Mouse (Mus musculus): ENCODE measurements around the gene Maz. TPM values are rescaled to one million over a fixed set of nuclear protein-coding genes. Genes with fewer than 3 reads are reported as not detected.

The Maz gene
- 72.0 and 72.5 TPM in 2 replicates for polyA plus RNA-seq (2012; rRNA removed)

DNA sequence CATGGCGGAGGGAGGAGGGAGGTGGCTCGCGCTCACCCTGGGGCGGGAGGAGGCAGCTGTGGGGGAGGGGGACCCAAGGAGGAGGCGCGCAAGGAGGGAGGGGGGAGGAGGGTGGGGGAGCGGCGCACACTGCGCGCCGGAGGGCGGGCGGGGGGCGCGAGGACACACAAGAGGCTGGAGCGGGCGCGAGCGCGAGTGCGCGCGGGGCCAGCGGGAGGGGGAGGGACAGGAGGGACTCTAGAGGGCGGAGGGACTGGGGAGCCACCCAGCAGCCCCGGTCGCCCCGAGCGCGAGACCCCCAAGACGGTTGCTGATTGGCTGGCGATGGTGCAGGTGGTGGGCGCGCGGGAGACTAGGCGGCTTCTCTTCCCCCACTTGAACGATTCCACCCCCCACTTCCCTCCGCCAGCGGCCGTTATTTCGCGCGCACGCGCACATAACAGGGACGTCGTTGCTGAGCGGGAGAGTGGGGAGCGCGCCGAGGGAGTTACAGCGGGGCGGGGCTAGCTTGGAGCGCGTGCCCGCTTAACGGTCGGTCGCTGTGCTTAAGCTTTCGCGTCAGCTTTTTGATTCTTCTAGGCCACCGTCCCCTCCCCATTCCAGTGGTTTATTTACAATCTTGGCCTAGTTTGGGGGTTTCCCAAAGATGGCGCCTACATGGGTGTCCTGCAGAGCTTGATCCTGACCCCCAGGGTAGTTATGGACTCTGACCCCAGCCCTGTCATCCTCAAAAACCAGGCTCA is at the start of gene Maz:
Maz (minus strand) TSS at position 54 of the 743 bp plus-strand sequence.
- DNase-seq (ENCODE audit: low spot score): peak; percentile 94

DNA sequence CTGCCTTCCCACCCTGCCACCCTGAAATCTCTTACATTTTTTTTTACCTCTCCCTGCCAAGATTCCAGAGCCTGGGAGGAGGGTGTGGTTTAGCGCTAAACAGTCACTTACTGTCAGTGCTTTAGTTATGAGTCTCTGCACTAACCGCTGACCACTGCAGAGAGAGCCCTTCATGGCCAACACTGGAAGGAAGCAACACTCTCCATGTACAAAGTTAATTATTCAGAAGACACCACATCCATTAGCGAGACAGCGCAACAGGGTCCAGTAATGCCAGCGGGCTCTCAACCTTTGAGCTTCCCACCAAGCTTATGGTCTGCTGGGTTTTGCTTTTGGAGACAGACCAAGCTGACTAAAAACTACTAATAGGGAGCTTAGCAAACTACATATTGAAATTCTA is 49.4 kb upstream of the Maz start:
- no peak for DNase-seq (ENCODE audit: low spot score)

DNA sequence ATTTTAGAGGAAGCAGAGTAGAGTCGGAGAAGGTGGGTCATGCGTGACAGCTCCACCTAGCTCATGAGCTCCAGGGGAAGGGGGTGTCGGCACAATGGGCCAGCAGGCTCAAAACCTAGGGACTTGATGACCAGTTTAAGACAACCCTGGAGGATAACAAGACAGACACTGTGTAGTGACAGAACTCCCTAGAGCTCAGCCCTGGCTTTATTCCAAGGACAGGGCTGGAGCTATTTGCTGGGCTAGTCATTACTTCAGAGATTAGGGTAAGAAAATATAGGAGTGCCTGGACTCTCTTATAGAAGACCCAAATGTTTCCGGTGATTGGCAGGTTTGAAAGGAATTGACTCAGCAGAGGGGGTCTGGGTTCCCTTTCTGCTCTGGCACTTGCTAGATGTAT is 46.4 kb upstream of the Maz start:
- DNase-seq (ENCODE audit: low spot score): no peak

DNA sequence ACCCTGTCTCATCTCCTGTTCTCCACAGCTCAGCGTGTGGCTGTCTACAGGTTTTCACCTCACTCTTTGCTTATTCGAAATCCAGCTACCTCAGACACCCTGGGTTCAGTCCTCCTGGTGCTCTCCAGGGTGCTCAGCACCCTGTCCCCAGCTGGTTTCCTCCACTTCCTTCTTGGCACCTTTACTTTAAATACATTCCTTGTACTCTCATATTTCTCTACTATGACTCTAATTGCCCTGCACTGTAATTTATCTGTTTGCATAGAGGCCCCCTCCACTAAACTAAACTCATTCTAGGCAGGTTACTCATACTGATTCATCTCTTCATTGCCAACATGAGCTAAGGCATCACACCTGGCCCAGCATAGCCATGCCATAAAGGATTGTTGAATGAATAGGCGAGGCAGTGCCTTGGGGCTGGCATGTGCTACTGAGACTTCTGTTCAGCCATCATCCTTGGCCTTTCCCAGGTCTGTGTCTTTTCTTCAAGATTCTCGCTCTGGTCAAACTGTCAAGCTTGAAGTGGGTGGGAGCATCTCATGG is 44.1 kb upstream of the Maz start:
- no peak for DNase-seq (ENCODE audit: low spot score)

DNA sequence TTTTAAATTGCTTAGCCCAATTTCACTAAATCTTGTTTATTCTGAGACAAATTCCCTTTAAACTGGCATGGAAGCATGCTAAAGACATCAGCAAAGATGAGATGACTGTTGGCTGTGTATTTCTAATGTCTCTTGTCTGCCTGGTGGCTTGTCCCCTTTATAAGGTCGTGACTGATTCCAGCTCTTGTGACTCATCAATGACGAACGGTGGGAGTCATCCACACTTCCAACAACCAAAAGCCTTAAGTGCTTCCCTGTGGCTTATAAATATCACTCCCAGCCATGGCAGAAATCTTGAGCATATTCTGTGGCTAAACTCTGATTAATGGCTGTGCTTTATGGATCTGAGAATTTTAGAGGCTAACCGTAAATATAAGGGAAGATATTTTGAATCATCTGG is 39.5 kb upstream of the Maz start:
- no peak for DNase-seq (ENCODE audit: low spot score)

DNA sequence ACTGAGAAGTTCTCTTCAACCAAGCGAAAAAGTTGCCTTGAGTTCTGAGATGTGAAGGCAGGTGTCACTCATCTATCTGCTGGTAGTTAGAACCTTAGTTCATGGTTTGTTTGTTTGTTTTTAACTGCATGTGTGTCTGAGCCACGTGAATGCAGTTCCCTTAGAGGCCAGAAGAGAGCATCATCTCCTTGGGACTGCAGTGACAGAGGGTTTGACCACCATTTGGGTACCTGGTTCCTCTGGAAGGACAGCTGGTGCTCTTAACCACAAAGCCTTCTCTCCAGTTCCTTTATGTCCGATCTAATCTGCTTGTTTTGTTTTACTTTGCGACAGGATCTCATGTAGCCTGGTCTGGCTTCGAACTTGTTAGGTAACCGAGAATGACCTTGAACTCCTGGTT is 38.7 kb upstream of the Maz start:
- DNase-seq (ENCODE audit: low spot score): no peak

DNA sequence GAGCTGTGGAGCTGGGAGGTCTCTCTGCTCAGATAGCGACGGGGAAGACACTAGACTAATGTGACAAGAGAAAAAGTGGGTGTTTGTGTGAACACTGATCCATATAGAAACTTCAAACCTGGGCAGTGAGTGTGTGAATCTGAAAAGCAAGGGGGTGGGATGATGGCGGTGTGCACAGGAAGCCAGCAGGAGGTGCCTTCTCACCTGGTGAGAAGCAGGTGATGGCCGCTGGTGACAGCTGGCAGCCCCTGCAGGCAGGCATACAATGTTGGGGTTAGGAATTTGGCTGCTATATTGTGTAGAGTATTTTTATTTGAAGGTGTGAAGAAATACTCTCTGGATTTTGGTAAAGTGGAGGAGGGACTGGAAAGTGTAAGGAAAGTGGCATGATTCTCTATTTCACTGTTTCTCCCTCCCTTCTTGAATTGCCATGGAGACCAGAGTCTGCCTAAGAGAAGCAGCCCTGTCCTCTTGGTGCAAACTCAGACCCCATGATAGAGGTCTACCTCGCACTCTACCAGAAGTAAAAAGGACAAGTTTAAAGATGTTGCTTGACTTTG is 28.3 kb upstream of the Maz start:
- DNase-seq (ENCODE audit: low spot score): no peak

DNA sequence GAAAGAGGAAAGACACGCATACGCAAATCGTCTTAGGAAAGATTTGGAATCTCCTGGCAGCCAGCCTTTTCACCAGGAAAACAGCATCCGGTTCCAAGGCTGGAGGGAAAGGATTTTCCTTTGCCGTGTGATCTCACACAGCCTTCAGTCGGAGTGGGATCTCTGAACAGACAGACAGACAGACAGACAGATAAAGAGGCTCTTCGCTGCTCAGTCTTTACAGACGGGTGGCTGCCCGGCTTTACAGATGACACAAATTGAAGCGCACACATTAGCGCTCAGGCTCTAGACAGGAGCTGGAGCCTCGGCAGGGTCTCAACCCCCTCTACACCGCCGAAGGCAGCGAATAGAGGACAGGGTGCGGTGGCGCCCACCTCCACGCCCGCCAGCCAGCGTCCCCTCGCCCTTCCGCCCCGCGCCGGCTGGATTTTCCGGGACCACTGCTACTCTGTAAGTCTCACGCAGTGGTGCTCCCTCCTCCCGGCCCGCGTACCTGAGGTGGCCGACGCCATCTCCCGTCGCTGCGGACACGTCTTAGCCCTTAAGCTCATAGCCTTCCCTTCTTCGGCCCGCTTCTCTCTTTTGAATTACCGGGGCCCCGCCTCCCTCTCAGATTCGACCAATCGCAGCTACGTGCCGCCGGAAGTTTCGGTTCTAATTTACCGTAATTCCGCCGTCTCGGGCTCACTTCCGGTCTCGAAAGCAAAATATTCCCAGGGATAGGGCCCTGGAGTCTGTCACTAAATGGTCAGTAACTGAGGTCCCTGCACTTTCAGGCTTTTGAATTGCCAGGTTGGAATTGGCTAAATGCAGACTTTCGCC is 15.2 kb upstream of the Maz start, which contains the start of gene Kif22:
Kif22 (minus strand) TSS at position 621 of the 822 bp plus-strand sequence.
- peak; percentile 75 for DNase-seq (ENCODE audit: low spot score)

DNA sequence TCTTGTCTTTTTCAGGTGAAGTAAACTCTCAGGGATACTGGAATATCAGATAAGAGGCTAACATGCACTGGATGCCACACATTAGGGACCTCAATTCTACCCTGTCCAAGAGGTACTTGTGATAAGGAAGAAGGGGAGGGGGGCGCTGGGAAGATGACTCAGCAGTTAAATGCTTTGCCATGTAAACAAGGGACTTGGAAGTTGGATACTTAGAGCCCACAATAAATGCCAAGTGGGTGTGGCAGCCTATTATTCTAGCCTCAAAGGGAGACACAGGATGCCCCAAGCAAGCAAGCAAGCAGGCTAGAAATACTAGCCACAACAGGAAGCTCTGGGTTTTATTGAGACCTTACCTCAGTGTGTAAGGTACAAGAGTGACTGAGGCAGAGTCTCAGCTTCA is 4.4 kb upstream of the Maz start:
- DNase-seq (ENCODE audit: low spot score): no peak

DNA sequence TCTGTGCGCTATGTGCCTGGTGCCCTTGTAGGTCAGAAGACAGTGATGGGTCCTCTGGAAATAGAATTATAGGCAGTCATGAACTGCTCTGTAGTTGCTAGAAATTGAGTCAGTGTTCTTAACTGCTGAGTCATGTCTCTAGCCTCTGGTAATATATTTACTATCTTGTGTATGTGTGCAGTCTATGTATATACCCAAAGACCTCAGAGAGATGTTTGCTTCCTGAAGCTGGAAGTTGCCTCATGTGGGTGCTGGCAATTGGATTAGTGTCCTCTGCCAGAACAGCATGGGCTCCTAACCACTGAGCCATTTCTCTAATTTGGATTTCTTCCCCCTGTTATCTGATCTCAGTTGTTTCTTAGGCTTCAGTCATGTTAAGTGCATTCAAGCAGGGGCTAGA is 3.3 kb upstream of the Maz start:
- no peak for DNase-seq (ENCODE audit: low spot score)

DNA sequence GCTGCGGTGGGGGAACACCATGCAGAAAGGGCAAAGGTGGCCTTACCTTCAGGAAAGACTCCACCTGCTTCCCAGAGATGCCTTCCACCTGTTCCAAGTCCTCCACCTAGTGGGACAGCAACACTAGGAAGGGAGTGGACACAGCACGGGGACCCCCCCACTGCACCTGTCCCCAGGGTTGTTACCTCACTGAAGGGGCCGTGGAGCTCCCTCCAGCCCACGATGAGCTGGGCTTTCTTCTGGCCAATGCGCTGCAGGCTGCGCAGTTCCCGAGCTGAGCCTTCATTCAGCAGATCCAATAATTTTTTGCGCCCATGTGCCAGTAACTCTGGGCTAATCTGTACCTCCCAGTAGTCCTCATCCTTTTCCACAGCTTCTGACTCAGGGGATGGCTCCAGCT is 1.0 kb upstream of the Maz start:
- no peak for DNase-seq (ENCODE audit: low spot score)

DNA sequence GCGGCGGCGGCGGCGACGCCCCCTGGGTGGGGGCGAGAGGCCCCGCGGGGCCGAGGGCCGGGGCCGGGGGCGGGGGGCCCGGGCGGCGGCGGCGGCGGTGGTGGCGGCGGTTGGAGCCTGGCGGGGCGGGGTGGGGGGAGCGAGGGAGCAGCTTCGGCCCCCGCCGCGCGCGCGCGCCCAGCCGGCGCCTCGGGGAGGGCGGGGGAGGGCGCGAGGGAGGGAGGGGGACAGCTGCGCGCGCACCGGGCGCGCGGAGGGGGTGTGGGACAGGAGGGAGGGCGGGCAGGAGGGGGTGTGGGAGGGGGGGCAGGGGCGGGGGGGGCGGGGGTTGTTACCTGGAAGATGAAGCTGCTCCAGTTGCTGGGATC is 237 bp downstream of the Maz start:
- DNase-seq (ENCODE audit: low spot score): peak; percentile 57

DNA sequence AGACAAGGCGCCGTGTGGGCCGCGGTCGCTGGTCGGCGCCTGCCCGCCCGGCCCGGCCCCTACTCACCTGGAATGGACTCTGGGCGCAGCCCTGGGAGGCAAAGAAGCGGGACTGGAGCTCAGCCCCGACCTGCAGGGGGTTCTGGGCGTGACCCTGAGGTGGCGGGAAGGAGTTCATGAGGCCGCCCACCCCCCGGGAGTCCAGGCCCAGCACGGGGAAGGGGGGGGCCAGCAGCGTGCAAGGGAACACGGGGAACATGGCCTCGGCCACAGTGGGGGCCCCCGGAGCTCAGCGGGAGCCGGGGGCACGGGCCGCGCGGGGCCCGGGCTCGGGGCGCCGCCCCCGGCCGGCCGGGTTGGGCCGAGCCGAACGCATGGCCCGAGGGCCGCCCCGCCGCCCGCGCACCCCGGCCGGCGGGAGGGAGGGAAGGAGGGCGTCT is 656 bp downstream of the Maz start:
- peak; percentile 63 for DNase-seq (ENCODE audit: low spot score)

DNA sequence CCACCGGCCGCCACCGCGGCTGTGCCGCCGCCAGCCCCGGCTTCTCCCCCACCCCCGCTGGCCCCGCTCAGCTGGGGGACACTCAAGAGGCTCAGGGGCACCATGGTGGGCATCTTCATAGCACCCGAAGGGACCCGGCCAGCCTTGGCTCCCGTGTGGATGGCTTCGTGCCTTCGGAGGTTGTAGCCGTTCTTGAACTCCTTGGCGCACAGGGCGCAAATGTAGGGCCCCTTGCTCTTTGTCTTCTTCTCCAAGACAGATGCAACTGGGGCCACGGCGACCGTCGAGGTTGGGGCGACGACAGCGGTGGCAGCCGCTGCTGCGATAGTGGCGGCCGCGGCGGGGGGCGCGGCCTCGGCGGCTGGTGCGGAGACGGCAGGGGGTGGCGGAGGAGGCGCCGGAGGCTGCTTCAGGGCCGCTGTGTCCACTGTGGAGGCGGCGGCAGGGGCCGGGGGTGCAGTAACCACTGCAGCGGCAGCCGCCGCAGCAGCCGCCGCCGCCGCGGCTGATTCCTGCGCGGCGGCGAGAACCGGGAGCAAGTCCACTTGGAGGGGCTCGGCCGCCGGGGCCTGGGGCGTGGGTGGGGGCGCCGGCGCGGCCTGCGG is 1.2 kb downstream of the Maz start:
- no peak for DNase-seq (ENCODE audit: low spot score)

DNA sequence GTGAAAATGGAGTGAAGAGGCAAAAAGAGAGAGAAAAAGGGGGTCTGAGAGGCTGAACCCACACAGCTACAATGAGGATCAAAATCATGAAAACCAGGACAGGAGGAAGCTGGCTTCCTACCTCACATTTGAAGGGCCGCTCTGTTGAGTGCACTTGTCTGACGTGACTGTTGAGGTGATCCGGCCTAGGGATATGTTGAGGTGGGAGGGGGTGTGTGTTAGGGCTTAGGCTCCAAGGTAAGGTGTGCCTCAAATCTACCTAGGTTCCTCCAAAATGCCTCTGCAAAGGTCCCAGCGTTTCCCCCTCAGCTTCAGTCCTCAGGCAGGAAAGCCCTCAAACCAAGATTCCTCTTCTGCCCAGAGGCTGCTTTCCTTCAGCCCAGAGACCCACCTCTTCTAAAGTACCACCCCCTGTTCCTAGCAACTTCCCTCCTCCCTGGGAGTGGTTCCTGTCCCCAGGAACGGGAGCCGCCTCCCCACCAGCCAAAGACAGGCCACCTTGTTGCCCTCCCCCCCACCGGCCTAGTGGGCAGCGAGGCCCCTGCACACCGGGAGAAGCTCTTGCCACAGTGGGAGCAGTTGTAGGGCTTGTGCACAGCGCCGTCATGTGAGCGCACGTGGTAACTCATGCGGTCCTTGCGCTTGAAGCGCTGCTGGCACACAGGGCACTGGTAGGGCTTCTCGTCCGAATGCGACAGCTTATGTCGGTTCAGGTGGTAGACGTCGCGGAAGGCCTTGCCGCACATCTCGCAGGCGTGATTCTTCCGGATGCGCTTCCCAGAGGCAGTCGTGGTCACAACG is 1.9 kb downstream of the Maz start:
- peak; percentile 62 for DNase-seq (ENCODE audit: low spot score)

DNA sequence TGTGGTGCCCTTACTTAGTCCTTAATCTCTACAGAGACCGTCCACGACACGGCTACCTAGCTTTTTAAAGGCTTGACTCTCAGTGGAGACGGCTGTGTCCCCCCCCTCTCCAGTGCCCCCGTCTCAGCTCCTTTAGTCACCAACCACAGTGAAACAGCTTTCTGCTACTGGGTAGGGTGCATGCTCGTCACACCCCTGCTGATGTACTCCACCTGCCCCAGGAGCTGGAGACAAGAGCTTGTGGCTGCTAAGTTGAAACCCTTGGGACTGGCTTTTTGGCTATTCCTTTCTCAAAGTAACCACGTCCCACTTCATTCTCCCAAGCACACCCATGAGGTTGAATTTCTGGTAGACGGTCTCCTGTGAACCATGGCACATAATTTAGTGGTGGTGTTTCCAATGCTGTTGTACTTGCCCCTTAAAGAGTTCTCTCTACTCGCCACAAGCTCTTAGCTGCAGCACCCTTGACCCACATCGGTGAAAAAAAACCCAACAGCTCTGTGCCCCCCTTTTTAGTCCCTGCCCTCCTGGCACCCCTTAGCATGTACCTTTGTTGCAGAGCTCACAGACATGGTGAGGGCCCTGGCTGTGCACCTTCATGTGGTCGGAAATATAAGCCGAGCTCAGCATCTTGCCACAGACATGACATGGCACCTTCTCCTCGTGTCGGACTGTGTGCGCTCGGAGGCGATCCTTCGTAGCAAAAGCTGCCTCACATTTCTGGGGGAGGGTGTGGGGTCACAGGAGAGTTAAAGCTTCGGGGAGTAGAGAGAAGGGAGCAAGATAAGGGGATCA is 2.7 kb downstream of the Maz start:
- no peak for DNase-seq (ENCODE audit: low spot score)

DNA sequence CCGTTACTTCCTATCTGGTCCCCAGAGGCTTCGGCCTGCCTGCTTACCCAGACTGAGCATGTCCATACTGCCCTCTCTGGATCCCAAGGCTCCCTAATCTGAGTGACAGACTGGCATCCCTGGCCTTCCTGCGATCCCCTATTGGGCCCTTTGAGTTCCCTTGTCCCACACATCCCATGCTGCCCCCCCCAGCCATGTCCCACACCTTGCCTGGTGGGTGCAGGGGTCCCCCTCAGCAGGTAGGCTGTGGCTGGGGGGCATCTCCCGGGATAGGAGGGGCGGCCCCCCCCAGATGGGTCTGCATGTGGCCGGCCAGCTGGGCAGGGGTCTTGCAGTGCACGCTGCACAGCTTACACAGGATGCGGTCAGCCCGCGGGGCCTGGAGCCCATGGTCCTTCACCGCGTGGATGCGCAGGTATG is 3.6 kb downstream of the Maz start:
- no peak for DNase-seq (ENCODE audit: low spot score)

DNA sequence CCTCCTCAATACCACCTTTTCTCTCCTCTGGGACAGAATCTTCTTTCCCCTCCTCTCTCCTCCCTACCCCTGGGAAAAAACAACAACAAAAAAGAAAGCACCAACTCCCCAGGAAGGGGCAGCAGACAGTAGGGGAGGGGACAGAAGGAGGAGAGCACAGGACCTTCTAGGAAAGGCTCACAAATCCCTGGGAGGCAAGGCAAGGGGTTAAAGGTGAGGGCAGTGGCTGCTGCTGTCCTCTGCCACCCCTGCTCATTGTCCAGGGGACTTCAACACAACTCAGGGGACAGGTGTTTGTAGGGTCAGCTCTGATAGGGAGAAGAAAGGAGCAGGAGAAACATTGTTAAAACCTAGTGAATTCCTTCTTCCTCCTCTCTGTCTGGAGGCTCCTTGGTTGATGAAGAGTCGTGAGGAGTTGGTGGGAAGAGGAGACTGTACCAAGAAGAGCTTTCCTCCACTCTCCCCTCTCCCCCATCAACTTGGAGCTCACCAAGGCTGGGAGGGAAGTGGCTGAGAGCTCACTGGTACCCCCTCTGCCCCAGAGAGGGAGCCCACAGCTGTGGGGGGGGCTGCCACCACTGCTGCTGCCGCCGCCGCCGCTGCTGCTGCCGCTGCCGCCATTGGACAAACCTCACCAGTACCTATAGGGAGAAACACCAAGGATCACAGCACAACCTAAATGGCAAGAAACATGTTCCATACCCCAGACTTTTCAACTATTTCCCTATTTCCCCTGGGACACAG is 4.1 kb downstream of the Maz start:
- DNase-seq (ENCODE audit: low spot score): no peak

All from urinary bladder, adult 2 months (tissue).